Mouse (Mus musculus) erythroblast, adult 5-6 weeks (primary cell): ENCODE measurements around the gene Tie1. TPM values are rescaled to one million over a fixed set of nuclear protein-coding genes. Genes with fewer than 3 reads are reported as not detected.
A peak's percentile ranks its signal among the peaks of the same experiment; 100 is the strongest.

Experiments
- ATAC-seq: replicated peaks from 2 replicates; pipeline ENCODE4 v1.8.0; 2016; ENCODE audit warnings: moderate number of reproducible peaks, mild to moderate bottlenecking, moderate TSS enrichment, inconsistent platforms; ENCODE audit not compliant: poor library complexity, low FRiP score, severe bottlenecking
- total RNA-seq, 2 experiments: library from RNA; stranded (forward) in 1 of 2; stranded (reverse) in 1 of 2; fragments of 150-400 nt in 1 of 2; fragments of 200-764, 138-1000 nt in 1 of 2; gene quantifications; 2 replicates each; pipeline versions ENCODE4 v1.2.3 to v1.2.4; 2015 to 2017; ENCODE audit warnings: low replicate concordance in 2 of 2

Tie1 gene
- total RNA-seq, 2 experiments from 2014 or later = 0.85 TPM; not detected in 1

DNA sequence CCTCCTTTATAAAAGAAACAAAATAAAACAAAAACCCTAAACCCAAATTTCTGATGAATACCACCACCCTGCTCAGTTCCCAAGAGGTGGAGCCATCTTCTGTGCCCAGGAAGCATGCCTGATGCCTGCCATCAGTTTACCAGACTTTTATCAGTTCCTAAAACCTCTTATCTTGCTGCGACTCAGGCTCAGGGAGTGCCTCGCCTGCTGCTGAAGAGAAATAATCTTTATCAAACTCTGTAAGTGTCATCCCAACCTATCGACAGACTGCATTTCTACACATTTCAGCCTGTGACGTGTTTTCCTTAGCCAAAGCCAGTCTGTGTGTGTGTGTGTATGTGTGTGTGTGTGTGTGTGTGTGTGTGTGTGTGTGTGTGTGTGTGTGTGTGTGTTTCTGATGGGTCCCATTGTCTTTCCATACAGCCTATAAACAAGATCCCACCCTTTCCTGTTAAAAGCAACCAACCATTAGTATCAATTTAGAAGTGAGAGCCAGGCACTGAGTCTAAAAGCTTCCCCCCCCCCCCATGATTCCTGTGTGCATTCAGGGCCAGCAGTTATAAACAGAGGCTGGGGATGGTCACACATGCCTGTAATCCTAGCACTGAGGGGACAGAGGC is 65.2 kb downstream of the Tie1 start:
- peak; percentile 45 for ATAC-seq

DNA sequence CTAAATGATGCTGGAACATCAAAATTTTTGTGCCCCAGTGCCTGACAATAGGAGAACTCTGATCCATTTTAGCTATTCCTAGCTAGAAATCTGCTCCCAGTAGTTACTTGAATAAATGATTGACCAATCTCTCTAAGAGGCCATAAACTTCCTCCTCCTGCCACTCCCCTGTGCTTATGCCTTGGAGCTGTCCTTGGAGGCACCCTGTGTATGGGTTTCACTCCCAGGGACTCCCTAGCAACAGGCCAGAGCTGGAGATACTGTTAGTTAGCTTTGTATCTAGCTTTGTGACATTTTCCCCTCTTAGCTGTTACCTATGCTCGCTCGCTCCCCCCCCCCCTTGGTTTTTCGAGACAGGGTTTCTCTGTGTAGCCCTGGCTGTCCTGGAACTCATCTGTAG is 68.5 kb downstream of the Tie1 start:
- no peak for ATAC-seq

Other genes with a start within 250 kb of the Tie1 start
- gene Ptprf, start 198.7 kb downstream of the Tie1 start, total RNA-seq (2015; ENCODE audit: low replicate concordance) = not detected in 2 replicates
- gene Ptprf, start 198.7 kb downstream of the Tie1 start, total RNA-seq (2017; ENCODE audit: low replicate concordance) = not detected in 2 replicates
- 13.3 and 14.2 TPM in 2 replicates for gene Szt2, start 80.8 kb downstream of the Tie1 start, total RNA-seq (2015; ENCODE audit: low replicate concordance)
- 14.1 and 21.6 TPM in 2 replicates for gene Szt2, start 80.8 kb downstream of the Tie1 start, total RNA-seq (2017; ENCODE audit: low replicate concordance)
- gene Med8, start 80.7 kb downstream of the Tie1 start, total RNA-seq (2015; ENCODE audit: low replicate concordance) = 30.0 and 32.2 TPM in 2 replicates
- 37.6 and 66.2 TPM in 2 replicates for gene Med8, start 80.7 kb downstream of the Tie1 start, total RNA-seq (2017; ENCODE audit: low replicate concordance)
- 15.2 and 35.9 TPM in 2 replicates for gene Elovl1, start 62.0 kb downstream of the Tie1 start, total RNA-seq (2015; ENCODE audit: low replicate concordance)
- gene Elovl1, start 62.0 kb downstream of the Tie1 start, total RNA-seq (2017; ENCODE audit: low replicate concordance) = 21.7 and 22.0 TPM in 2 replicates
- gene Cdc20, start 52.7 kb downstream of the Tie1 start, total RNA-seq (2015; ENCODE audit: low replicate concordance) = 25.1 and 32.5 TPM in 2 replicates
- 30.8 and 46.6 TPM in 2 replicates for gene Cdc20, start 52.7 kb downstream of the Tie1 start, total RNA-seq (2017; ENCODE audit: low replicate concordance)
- 3.6 TPM in 1 of 2 replicates, not detected in the other for gene Mpl, start 32.5 kb downstream of the Tie1 start, total RNA-seq (2015; ENCODE audit: low replicate concordance)
- gene Mpl, start 32.5 kb downstream of the Tie1 start, total RNA-seq (2017; ENCODE audit: low replicate concordance) = 1.1 TPM in 1 of 2 replicates, not detected in the other
- gene 2610528J11Rik, start 36.9 kb upstream of the Tie1 start, total RNA-seq (2015; ENCODE audit: low replicate concordance) = not detected in 2 replicates
- gene 2610528J11Rik, start 36.9 kb upstream of the Tie1 start, total RNA-seq (2017; ENCODE audit: low replicate concordance) = not detected in 2 replicates
- not detected in 2 replicates for gene Tmem125, start 54.0 kb upstream of the Tie1 start, total RNA-seq (2015; ENCODE audit: low replicate concordance)
- not detected in 2 replicates for gene Tmem125, start 54.0 kb upstream of the Tie1 start, total RNA-seq (2017; ENCODE audit: low replicate concordance)
- gene Cfap57, start 130.7 kb upstream of the Tie1 start, total RNA-seq (2015; ENCODE audit: low replicate concordance) = 0.63 TPM in 1 of 2 replicates, not detected in the other
- 0.51 and 0.84 TPM in 2 replicates for gene Cfap57, start 130.7 kb upstream of the Tie1 start, total RNA-seq (2017; ENCODE audit: low replicate concordance)
- gene Ebna1bp2, start 130.7 kb upstream of the Tie1 start, total RNA-seq (2015; ENCODE audit: low replicate concordance) = 28.4 and 35.1 TPM in 2 replicates
- gene Ebna1bp2, start 130.7 kb upstream of the Tie1 start, total RNA-seq (2017; ENCODE audit: low replicate concordance) = 12.6 and 20.6 TPM in 2 replicates
- gene Olfr62, start 168.9 kb upstream of the Tie1 start, total RNA-seq (2015; ENCODE audit: low replicate concordance) = not detected in 2 replicates
- gene Olfr62, start 168.9 kb upstream of the Tie1 start, total RNA-seq (2017; ENCODE audit: low replicate concordance) = not detected in 2 replicates
- not detected in 2 replicates for gene Olfr1342, start 202.7 kb upstream of the Tie1 start, total RNA-seq (2015; ENCODE audit: low replicate concordance)
- not detected in 2 replicates for gene Olfr1342, start 202.7 kb upstream of the Tie1 start, total RNA-seq (2017; ENCODE audit: low replicate concordance)
- gene Olfr1341, start 213.5 kb upstream of the Tie1 start, total RNA-seq (2015; ENCODE audit: low replicate concordance) = not detected in 2 replicates
- not detected in 2 replicates for gene Olfr1341, start 213.5 kb upstream of the Tie1 start, total RNA-seq (2017; ENCODE audit: low replicate concordance)
- not detected in 2 replicates for gene Olfr1340, start 230.1 kb upstream of the Tie1 start, total RNA-seq (2015; ENCODE audit: low replicate concordance)
- not detected in 2 replicates for gene Olfr1340, start 230.1 kb upstream of the Tie1 start, total RNA-seq (2017; ENCODE audit: low replicate concordance)
- not detected in 2 replicates for gene Olfr1339, start 242.1 kb upstream of the Tie1 start, total RNA-seq (2015; ENCODE audit: low replicate concordance)
- gene Olfr1339, start 242.1 kb upstream of the Tie1 start, total RNA-seq (2017; ENCODE audit: low replicate concordance) = not detected in 2 replicates